Mouse (Mus musculus): ENCODE data around the gene Nisch.

Nisch gene

DNA sequence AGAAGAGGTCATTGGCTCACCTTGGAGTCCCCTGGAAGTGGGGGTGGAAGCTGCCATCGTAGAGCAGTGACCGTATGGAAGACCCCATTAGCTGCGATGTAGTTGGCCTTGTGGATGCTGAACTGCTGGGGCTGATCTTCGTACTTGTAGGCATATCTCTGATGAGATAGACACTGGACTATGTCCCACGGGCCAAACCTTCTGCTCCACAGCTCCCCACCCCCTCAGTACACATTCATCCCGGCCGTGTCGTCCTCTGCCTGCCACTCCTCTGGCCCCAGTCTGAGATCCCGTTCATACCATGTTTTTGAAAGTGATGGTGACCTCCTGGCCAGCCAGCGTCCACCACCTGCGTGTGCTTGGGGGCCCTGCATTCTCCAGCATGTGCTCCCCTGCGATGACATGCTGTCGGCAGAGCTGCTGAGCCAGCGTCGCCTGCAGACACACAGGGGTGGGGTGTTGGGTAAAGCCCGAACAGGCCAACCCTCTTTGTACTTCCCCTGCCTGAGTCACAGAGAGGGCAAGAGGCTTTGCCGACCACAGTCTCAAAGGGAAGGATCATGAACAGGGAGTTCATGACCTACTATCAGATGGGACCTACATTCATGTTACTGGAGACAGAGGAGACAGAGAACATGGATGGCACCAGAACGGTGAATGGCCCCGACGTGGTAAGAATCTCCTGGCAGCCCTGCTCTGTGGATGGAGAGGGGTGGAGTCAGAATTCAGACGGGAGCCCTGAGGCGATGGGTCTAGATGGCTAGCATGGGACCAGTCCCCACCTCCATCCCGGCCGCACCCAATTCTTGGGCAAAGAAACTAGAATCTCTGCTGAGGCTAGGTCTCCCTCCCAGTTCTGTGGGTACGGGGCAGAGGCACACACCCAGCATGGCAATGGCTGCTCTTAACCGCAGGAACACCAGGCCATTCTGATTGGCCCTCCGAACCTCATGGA lies 56.3 kb downstream of the Nisch start:
- DNase-seq = no peak

DNA sequence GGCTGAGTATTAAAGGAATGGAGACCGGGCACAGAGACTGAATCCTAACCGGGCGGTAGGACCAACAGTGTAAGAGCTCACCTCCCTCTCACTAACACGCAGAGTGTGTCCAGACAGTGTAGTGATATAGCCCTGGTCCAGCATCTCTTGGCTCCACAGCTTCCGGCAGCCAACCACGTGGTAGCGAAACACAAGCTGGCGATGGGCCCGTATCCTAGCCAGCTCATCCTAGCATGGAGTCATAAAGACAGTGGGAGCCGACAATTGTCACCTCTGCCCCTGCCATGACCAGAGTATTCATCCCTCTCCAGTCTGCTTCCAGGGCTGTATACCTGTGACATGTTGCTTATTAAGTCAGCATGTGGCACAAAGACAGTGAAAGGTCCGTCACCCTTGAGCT lies 71.1 kb downstream of the Nisch start:
- no peak for DNase-seq

DNA sequence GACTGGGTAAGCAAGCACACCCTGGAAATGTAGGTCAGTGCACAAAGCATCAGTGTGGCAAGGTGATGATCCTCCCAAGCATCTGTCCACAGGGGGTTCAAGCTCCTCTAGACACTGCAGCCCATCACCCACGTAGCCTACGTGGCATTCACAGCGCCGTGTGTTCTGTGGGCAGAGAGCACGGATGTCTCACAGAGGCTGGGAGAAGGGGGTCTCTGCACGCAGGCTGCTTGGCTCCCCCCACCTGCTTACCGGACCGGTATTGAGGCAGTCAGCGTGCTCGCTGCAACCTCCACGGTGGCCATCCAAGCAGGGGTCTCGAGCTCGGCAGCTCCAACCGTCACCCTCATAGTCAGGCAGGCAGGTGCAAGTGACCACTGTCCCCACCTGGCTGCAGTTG lies 75.7 kb downstream of the Nisch start:
- no peak for DNase-seq

DNA sequence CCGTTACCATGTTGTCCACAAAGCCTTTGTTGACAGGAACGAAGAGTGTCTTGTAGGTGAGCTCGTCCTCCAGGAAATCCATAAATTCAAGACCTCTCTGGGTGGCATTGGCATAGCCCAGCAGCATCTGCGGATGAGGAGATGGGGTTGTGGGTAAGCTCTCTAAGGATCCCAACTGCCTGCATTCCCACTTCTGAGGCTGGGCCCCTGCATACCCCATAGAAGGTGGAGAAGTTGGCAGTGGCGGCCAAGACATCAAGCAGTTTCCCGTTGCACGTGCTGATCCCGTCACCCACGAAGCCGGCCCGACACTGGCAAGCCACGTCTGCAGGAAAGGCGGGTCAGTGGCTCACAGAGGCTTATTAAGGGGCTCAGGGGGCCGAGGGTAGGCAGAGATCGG lies 76.6 kb downstream of the Nisch start:
- DNase-seq = no peak

DNA sequence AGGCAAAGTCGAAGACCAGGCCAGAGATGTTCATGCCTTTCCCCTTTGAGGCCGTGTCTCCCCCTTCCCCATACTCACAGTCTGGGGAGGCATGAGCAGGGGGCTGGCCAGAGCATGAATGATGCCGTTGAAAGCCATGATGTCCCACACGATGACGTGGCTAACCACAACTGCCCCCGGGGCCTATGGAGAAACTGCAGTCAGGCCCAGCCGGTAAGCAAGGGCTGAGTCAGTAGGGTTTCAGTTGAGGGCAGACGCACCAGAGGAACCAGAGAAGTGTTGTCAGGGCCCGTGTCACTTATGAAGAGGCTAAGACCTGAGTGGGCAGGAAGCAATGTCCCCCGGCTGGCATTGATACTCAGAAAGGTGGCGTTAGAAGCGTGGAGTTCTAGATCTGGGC lies 77.1 kb downstream of the Nisch start:
- DNase-seq = no peak

DNA sequence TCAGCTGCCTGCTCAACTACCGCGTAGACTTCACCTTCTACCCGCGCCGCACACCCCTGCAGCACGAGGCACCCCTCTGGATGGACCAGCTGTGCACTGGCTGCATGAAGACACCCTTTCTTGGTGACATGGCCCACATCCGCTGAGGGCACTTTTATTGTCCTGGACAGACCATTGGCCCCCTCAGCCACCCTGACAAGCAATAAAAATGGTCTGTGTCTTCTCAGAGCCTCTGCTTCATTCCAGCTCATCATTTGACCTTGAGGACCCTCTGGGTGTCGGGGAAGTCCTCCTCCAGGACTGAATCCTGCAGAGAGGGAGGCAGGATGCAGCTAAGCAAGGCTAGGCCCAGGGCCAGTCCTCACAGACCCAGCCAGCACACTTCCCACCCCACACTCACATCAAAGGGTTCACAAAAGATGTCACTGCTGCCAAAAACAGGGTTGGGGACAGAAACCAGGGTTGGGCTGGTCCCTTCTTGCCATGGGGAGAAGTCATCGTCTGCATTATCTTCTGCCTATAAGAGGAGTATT lies 77.8 kb downstream of the Nisch start:
- no peak for DNase-seq

DNA sequence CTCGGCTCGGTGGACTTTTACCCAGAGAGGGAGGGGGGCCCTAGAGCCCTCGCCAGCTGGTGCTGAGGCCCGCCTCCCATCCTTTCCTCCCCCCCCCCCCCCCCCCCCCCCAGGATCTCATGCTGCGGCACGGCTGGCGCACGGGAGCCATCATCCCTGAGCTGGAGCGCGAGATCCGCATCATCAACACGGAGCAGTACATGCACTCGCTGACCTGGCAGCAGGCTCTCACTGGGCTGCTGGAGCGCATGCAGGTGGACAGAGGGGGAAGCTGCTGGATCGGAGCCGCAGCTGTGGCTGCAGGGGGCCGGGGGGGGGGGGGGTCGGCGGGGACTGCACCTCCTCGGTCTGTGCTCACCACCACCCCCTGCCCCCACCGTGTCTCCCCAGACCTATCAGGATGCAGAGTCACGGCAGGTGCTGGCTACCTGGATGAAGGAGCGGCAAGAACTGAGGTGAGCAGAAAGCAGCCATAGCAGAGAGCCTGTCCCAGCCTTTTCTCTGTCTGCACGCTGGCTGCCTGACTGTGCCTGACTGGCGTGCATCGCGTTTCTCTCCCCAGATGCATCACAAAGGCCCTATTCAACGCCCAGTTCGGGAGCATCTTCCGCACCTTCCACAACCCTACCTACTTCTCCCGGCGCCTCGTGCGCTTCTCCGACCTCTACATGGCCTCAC lies 78.4 kb downstream of the Nisch start:
- no peak for DNase-seq

DNA sequence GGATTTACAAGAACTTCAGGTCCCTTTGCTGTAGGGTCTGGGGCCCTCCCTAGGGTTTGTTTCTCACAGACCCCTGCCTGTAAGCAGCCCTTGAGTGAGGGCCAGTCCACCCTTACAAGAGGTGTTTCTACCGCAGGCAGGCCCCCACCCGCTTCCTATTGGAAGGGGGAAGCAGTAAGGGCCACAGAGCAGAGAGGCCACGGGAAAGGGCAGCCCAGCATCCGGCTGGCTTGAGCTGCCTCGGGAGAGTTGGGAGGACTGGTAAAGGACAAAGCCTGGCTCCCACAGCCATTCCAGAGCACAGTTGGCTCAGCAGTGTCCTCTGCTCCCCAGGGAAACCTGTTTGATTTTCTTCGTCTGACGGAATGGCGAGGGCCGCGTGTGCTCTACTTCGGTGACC lies 79.0 kb downstream of the Nisch start:
- DNase-seq = no peak

DNA sequence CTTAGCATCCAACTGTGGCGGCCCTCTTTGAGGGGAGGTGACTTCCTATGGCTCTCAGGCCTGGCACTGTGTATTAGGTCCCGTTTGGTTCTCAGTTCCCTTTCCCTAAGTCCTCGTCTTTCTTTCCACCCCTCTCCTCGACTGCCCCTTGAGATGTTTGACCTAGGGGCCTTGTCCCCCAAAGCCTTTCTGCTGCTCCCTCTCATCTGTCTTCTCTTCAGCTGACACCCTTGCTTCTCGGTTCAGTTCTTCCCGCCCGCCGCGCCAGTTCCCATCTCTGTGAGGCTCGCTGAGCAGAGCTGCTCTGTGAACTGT lies 79.5 kb downstream of the Nisch start:
- no peak for DNase-seq

DNA sequence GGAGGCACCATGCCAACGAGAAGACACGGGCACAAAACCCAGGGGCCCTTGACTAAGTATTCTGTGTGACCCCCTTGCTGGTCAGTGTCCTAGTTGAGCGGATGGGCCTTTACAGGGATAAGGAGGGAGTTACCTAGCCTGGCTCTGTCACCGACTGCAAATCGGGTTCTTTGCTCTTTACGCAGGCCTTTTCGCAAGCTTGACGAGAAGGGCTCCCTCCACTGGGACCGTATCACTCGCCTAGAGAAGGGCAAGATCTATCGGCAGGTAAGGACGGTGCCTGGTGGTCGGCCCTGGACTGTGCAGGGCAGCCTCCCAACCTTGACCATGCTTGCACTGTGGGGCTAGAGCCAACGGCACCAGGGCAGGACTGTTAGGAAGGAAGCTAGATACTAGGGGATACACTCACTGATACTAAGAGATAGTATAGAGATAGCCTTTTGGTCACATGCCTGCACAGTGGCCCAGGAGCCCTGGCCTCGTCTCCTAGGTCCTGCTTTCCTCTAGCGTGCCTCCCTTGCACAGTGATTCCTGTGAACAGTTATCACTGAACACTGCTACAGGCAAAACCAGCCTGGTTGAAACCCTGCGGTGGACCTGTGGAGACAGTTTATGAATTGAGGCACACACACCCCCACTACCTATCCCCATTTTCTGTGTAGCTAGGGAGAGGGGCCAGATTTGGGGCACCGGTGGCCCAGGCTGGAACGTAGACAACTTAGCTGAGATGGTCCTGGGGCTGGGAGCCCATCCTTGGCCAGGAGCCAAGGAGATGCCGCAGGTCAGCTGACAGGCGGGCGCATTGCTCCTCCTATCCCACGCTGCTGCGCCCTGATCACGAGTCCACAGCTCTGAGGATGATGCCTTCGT lies 80.1 kb downstream of the Nisch start:
- DNase-seq = no peak

DNA sequence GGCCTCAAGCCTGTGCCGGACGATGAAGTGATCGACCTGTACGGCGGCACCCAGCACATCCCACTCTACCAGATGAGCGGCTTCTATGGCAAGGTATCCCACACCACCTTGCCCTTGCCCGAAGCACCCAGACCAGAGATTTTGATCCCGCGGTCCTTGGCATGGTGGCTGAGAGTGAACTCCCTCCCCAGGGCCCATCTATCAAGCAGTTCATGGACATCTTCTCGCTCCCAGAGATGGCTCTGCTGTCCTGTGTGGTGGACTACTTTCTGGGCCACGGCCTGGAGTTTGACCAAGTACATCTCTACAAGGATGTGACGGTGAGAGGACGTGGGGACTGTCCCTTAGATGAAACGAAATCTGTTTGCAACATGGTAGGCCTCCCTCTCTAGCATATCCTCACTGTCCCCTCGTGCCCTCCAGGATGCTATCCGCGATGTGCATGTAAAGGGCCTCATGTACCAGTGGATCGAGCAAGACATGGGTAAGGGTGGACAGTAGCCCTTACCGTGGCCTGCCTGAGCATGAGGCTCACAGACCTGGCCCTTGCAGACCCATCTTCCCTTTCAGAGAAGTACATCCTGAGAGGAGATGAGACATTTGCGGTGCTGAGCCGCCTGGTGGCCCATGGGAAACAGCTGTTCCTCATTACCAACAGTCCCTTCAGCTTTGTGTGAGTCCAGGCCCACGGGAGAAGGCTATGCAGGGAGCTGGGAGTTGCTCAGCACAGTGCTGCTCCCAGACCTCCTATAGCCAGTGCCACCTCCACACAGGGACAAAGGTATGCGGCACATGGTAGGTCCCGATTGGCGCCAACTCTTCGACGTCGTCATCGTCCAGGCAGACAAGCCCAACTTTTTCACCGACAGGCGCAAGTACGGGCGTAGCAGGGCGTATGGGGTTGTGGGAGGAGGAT lies 81.0 kb downstream of the Nisch start:
- DNase-seq = no peak

DNA sequence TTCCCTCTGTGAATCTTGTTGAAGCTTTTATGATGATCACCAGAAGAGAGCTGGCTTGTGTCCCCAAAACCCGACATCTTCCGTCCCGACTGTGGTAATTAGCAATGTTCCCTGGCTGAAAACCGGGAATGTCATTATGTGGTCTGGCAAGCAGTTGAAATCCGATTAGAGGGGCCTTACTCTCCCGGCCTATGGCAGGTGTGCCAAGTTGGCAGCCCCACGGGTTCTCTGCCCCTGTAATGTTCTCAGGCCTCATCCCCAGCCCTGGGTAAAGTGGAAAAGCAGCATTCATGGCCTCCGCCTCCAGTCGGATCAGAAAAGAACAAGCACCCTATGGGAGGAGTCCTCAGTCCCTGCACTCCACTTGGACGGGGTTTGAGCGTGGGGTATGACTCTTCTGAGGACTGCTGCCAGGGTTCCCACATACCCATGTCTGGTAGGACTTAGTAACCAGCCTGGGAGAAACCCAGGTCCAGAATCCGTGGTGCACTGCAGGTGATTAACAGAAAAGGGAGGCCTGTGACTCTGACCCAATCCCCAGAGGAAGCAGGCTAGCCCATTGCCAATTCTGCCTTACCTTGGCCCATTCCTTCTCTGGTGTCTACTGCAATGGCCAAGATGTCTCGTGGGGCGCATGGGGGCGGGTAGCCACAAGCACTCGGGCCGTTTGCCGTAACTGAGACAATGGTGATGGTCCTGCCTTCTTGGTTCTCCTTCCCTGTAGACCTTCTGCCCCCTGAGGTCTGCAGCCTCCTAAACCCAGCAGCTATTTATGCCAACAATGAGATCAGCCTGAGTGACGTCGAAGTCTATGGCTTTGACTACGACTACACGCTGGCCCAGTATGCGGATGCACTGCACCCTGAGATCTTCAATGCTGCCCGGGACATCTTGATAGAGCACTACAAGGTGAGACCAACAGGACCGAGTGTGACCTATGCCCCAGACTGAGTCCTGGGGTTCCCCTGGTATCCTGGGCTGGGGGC lies 82.4 kb downstream of the Nisch start:
- DNase-seq = no peak

DNA sequence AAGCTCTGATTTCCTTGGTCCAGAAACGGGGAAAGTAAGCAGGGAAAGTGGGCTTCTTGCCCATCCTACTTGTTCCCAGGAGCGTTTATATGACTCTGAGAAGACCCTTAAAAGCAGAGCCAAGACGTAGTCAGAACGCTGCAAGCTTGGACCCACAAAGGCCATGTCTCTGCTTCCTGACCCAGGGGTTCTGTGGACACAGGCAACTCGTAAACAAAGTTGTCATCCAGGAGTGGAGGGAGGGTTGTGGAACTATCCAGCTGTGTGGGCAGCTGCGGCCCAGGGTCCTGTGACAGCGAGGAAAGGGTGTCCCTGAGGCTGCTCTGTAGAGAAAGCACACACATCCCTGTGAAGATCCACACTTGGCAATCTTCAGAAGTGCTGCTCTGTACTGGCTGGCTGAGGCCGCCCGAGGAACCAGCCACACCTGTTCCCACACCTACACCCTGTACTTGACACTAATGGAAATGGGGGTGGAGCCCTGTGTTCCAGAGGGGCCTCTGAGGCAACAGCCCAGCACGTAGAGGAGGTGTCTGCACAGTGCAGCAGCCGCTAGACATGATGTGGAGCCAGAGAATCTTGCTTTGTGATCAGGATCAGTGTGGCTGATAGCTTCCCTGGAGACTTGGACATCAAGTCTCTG lies 83.6 kb downstream of the Nisch start:
- DNase-seq = peak; percentile 72 to 84

DNA sequence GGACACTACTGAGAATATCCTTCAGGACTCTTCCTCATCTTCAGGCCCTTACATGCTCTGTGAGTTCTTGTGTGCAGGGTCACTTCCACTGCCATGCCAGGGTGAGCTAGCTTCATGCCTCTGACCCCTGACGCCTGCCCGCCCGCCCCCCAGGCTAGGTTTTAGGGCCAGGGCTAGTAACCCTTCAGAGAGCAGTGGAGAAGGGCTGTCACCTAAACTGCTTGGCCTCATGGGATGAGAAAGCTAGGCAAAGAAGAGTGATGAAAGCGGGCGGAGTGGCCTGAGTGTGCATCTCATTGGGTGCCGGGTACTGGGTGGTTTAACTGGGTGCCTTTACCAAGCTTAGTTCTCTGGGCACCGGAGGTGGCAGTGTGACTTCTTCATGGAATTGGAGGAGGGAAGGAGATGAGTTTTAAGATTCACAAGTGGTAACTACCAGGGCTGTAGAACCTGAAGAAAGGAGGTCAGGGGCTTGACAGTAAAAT lies 84.2 kb downstream of the Nisch start:
- DNase-seq = peak in 1 of 2 experiments; percentile 2

DNA sequence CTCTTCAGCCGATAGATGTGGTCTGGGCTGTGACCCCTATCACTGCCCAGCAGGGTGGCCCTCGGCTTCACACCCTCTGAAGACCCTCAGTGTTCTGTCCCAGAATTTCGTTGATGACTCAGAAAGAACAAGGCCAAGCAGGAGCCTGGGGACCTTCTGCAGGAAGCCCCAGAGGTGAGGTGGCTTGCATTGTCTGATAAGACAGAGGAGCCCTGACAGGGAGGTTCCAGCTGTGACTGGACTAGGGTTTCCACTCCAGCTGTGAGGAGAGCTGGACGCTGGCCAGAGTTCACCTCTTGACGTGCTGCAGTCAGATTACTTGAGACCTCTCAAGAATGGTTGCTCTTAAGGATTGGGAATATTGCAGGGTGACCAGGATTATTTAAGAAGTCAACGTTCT lies 84.7 kb downstream of the Nisch start:
- peak; percentile 71 to 78 for DNase-seq

DNA sequence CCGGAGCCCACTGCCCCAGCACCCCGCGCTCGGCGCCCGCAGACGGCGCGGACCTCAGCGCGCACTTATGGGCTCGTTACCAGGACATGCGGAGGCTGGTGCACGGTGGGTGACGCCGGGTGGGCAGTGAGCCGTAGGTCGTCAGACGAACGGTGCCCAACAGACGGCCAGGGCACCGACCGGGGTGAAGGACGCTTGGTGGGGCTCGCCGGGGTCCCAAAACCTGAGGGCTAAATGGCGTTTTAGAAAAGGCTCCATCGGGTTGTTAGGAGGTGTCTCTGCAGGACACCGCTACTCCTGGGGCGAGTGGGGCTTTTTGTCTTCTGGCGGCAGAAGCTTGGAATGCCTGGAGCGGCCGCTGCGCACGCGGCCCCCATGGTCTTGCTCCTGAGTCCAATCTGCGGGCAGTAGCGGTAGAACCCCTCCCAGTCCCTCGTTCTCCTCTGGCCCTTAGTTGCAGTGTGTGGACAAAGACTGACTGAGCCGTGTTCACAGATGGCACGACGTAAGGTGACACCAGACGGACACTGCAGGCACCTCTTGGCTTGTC lies 85.4 kb downstream of the Nisch start:
- no peak for DNase-seq

DNA sequence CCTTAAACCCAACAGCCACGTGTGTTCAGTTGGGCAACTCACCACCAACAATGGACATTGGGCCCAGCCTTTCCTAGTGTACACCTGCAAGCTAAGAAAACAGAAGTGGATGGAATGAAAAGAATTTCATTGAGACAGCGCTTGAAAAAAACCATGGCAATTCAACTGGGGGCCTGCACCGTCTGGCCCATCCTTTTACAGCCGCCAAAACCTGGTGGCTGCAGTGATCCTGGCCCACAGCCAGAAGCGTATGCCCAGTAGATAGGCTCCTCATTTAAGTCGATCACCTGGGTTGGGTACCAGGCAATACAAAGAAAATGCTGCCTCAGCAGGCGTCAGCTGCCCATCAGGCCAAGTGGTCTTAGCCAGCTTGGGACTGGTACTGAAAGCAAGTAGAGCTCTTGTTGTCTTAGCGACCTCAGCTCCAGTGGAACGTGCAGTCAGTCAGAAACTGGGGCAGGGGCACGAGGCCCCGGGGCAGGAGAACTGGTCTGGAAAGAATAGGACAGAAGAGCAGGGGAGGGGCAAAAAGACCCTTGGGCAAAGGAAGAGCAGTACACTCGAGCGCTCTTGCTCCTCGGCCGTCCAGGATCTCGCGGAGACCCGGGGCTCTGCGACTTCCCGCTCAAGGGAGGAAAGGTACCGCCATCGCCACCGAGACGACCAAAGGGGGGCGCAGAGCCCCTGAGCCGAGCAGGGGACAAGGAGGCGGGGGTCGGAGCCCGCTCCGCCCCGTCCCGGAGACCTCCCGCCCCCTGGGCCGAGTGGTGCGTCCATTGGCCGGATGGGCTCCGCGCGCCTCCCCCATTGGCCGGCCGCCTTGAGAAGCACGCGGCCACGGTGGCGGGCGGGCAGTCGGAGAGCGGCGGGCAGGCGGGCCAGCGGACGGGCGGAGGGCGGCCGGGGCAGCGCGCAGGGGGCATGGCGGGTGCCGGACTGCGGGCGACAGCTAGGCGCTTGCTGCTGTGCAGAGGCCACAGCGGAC lies 86.2 kb downstream of the Nisch start, which contains the start of gene Nt5dc2:
Gene Nt5dc2 (plus strand): TSS at position 818 of the 985 bp plus-strand sequence.
- DNase-seq = peak; percentile 86 to 90
